Mouse (Mus musculus) MEL (cell line): ENCODE measurements around the gene Tmem88.

Experiments used
- CTCF ChIP-seq, 3 experiments: IDR thresholded peaks in 2 of 3; conservative IDR thresholded peaks in 1 of 3; 2 replicates each; pipeline ENCODE4 v1.5.1; 2011 to 2012; ENCODE audit warnings: low read length in 3 of 3, low read depth in 2 of 3, mild to moderate bottlenecking in 2 of 3, improper control_type of control experiment in 1 of 3, inconsistent platforms in 1 of 3, mixed read lengths in 1 of 3, moderate library complexity in 1 of 3; ENCODE audit not compliant: control insufficient read depth in 1 of 3, insufficient read depth in 1 of 3, poor library complexity in 1 of 3, severe bottlenecking in 1 of 3
- RCOR1 ChIP-seq: IDR thresholded peaks from 2 replicates; pipeline ENCODE4 v1.6.1; 2012; ENCODE audit warnings: low read depth, mild to moderate bottlenecking, inconsistent platforms, low read length, improper control_type of control experiment
- SIN3A ChIP-seq: IDR thresholded peaks from 2 replicates; pipeline ENCODE4 v1.6.1; 2012; ENCODE audit warnings: low read length, improper control_type of control experiment, inconsistent platforms
- SMC3 ChIP-seq: IDR thresholded peaks from 2 replicates; pipeline ENCODE4 v1.6.1; 2011; ENCODE audit warnings: low read depth, low read length, improper control_type of control experiment

- TF ChIP-seq SIN3A (no peak), CTCF (IDR thresholded peaks at IDR 0.05 in 2 of 3, conservative IDR thresholded peaks at IDR 0.05 in 1 of 3; ENCODE audit: control insufficient read depth in 1 of 3, insufficient read depth in 1 of 3, low read depth in 2 of 3, low read length in 3 of 3, poor library complexity in 1 of 3, severe bottlenecking in 1 of 3) (peak in 2 of 3 experiments; percentile 28 to 29; a peak in 4 of 6 replicates), SMC3 (peak; percentile 34; the same call in 1 of the 2 replicates), RCOR1 (no peak)
These were observed 21.4 kb upstream of the Tmem88 start for GRCm38 (mm10) chr11:69419443-69419812.
